Mouse (Mus musculus) ES-E14 (cell line): ENCODE measurements around the gene Tff2.

Experiments
- CHD2 ChIP-seq: IDR thresholded peaks from 2 replicates; pipeline ENCODE4 v1.6.1; 2014; ENCODE audit warnings: mild to moderate bottlenecking, low read depth, low read length, inconsistent platforms
- HCFC1 ChIP-seq: IDR thresholded peaks from 2 replicates; pipeline ENCODE4 v1.6.1; 2012; ENCODE audit warnings: low read length, inconsistent platforms, borderline replicate concordance; ENCODE audit not compliant: insufficient read depth

DNA sequence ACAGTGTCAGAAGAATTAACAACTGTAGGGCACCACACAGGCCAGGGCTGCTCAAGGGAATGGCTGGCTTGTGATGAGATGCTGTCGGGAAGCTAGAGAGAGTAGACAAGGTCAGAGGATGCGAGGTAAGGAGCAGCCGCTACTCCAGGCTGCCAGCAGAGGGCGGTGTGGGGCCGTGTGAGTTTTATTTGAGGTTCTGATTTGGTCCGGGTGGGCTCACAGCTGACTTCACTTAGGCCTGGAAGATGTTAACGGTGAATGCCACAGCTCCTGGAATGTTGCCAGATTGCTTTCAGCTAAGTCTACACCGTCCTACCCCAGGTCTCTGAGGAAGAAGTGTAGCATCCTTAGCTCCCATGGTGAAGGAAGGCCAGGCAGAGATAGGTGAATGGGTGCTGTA, 22.1 kb downstream of the Tff2 start:
- TF ChIP-seq HCFC1 (no peak), CHD2 (no peak)
